Mouse (Mus musculus) MEL (cell line): ENCODE measurements around the gene Tsr1. TPM values are rescaled to one million over a fixed set of nuclear protein-coding genes. Genes with fewer than 3 reads are reported as not detected.

Source experiments
- DNase-seq: peaks from one replicate; pipeline ENCODE4 v3.0.0; 2011; ENCODE audit warnings: low read depth, low spot score
- H3K27ac ChIP-seq: 2 replicates; pipeline ENCODE4 v1.5.1; 2012; ENCODE audit warnings: low read depth, mild to moderate bottlenecking, control low read depth, low read length, moderate library complexity; ENCODE audit not compliant: control insufficient read depth
- H3K27me3 ChIP-seq, 2 experiments: fragments of 150-350 bp in 1 of 2; sonication (generic) in 1 of 2; 2 replicates each; pipeline ENCODE4 v1.6.1; 2012; ENCODE audit warnings: low read length in 2 of 2, mild to moderate bottlenecking in 2 of 2, improper control_type of control experiment in 1 of 2, moderate library complexity in 1 of 2; ENCODE audit not compliant: insufficient read depth in 2 of 2, control insufficient read depth in 1 of 2
- H3K36me3 ChIP-seq, 2 experiments: 2 replicates each; pipeline ENCODE4 v1.6.1; 2012 to 2014; ENCODE audit warnings: low read length in 2 of 2, improper control_type of control experiment in 1 of 2, inconsistent platforms in 1 of 2, mild to moderate bottlenecking in 1 of 2; ENCODE audit not compliant: insufficient read depth in 2 of 2, control insufficient read depth in 1 of 2
- H3K4me1 ChIP-seq, 2 experiments: fragments of 150-350 bp in 1 of 2; sonication (generic) in 1 of 2; 2 replicates each; pipeline ENCODE4 v1.6.1; 2012; ENCODE audit warnings: low read length in 2 of 2, improper control_type of control experiment in 1 of 2, mild to moderate bottlenecking in 1 of 2; ENCODE audit not compliant: insufficient read depth in 2 of 2, control insufficient read depth in 1 of 2
- H3K4me3 ChIP-seq, 2 experiments: fragments of 150-350 bp in 1 of 2; sonication (generic) in 1 of 2; 2 replicates each; pipeline ENCODE4 v1.5.1; 2012; ENCODE audit warnings: low read depth in 2 of 2, low read length in 2 of 2, mild to moderate bottlenecking in 2 of 2, moderate library complexity in 2 of 2, control low read depth in 1 of 2, improper control_type of control experiment in 1 of 2; ENCODE audit not compliant: control insufficient read depth in 1 of 2, insufficient read depth in 1 of 2
- H3K79me2 ChIP-seq: 2 replicates; pipeline ENCODE4 v1.6.1; 2012; ENCODE audit warnings: mild to moderate bottlenecking, low read length, moderate library complexity; ENCODE audit not compliant: control insufficient read depth, poor library complexity, insufficient read depth
- H3K9ac ChIP-seq: 2 replicates; pipeline ENCODE4 v1.6.1; 2012; ENCODE audit warnings: low read depth, mild to moderate bottlenecking, control low read depth, low read length, moderate library complexity; ENCODE audit not compliant: control insufficient read depth, poor library complexity, severe bottlenecking
- H3K9me3 ChIP-seq: fragments of 150-350 bp; sonication (generic); replicated peaks from 2 replicates; pipeline ENCODE4 v1.6.1; 2012; ENCODE audit warnings: mild to moderate bottlenecking, low read length, improper control_type of control experiment, moderate library complexity; ENCODE audit not compliant: insufficient read depth
- BHLHE40 ChIP-seq: IDR thresholded peaks from 2 replicates; pipeline ENCODE4 v1.6.1; 2012; ENCODE audit warnings: low read depth, mild to moderate bottlenecking, inconsistent platforms, low read length, improper control_type of control experiment, borderline replicate concordance
- CHD1 ChIP-seq: IDR thresholded peaks from 2 replicates; pipeline ENCODE4 v1.6.1; 2012; ENCODE audit warnings: low read depth, mild to moderate bottlenecking, inconsistent platforms, low read length, improper control_type of control experiment
- CHD2 ChIP-seq: IDR thresholded peaks from 2 replicates; pipeline ENCODE4 v1.6.1; 2011; ENCODE audit warnings: low read length, improper control_type of control experiment
- CTCF ChIP-seq, 3 experiments: IDR thresholded peaks in 2 of 3; conservative IDR thresholded peaks in 1 of 3; 2 replicates each; pipeline ENCODE4 v1.5.1; 2011 to 2012; ENCODE audit warnings: low read length in 3 of 3, low read depth in 2 of 3, mild to moderate bottlenecking in 2 of 3, improper control_type of control experiment in 1 of 3, inconsistent platforms in 1 of 3, mixed read lengths in 1 of 3, moderate library complexity in 1 of 3; ENCODE audit not compliant: control insufficient read depth in 1 of 3, insufficient read depth in 1 of 3, poor library complexity in 1 of 3, severe bottlenecking in 1 of 3
- E2F4 ChIP-seq: IDR thresholded peaks from 2 replicates; pipeline ENCODE4 v1.6.1; 2011; ENCODE audit warnings: low read depth, low read length, improper control_type of control experiment, borderline replicate concordance
- ELF1 ChIP-seq: IDR thresholded peaks from 2 replicates; pipeline ENCODE4 v1.6.1; 2014; ENCODE audit warnings: low read depth, mild to moderate bottlenecking, inconsistent platforms, low read length, improper control_type of control experiment, moderate library complexity
- EP300 ChIP-seq, 2 experiments: IDR thresholded peaks; 2 replicates each; pipeline ENCODE4 v1.6.1; 2011; ENCODE audit warnings: improper control_type of control experiment in 2 of 2, low read length in 2 of 2, low read depth in 1 of 2, mild to moderate bottlenecking in 1 of 2
- ETS1 ChIP-seq: IDR thresholded peaks from 2 replicates; pipeline ENCODE4 v1.6.1; 2012; ENCODE audit warnings: low read depth, mild to moderate bottlenecking, inconsistent platforms, low read length, improper control_type of control experiment, moderate library complexity
- GATA1 ChIP-seq: IDR thresholded peaks from 2 replicates; pipeline ENCODE4 v1.6.1; 2011; ENCODE audit warnings: low read depth, low read length, improper control_type of control experiment
- HCFC1 ChIP-seq: IDR thresholded peaks from 2 replicates; pipeline ENCODE4 v1.6.1; 2012; ENCODE audit warnings: low read depth, mild to moderate bottlenecking, inconsistent platforms, low read length, improper control_type of control experiment, moderate library complexity
- JUND ChIP-seq: IDR thresholded peaks from 2 replicates; pipeline ENCODE4 v1.6.1; 2011; ENCODE audit warnings: low read depth, mild to moderate bottlenecking, improper control_type of control experiment, low read length
- KAT2A ChIP-seq: conservative IDR thresholded peaks from 2 replicates; pipeline ENCODE4 v1.6.1; 2012; ENCODE audit warnings: low read depth, low read length, improper control_type of control experiment, inconsistent platforms
- MAX ChIP-seq: IDR thresholded peaks from 2 replicates; pipeline ENCODE4 v1.6.1; 2011; ENCODE audit warnings: low read length, improper control_type of control experiment
- MAZ ChIP-seq: IDR thresholded peaks from 2 replicates; pipeline ENCODE4 v1.6.1; 2012; ENCODE audit warnings: low read depth, mild to moderate bottlenecking, inconsistent platforms, low read length, improper control_type of control experiment
- MXI1 ChIP-seq: IDR thresholded peaks from 2 replicates; pipeline ENCODE4 v1.6.1; 2011; ENCODE audit warnings: mild to moderate bottlenecking, low read depth, low read length, improper control_type of control experiment
- MYC ChIP-seq: IDR thresholded peaks from 2 replicates; pipeline ENCODE4 v1.6.1; 2011; ENCODE audit warnings: low read depth, mild to moderate bottlenecking, low read length, improper control_type of control experiment, moderate library complexity
- NELFE ChIP-seq: IDR thresholded peaks from 2 replicates; pipeline ENCODE4 v1.6.1; 2011; ENCODE audit warnings: low read depth, low read length, improper control_type of control experiment
- NRF1 ChIP-seq: IDR thresholded peaks from 2 replicates; pipeline ENCODE4 v1.6.1; 2014; ENCODE audit warnings: low read depth, mild to moderate bottlenecking, inconsistent platforms, low read length, improper control_type of control experiment, moderate library complexity; ENCODE audit not compliant: poor library complexity, insufficient read depth, severe bottlenecking
- POLR2A ChIP-seq, 2 experiments: IDR thresholded peaks; 2 replicates each; pipeline ENCODE4 v1.6.1; 2011 to 2012; ENCODE audit warnings: low read length in 2 of 2, mild to moderate bottlenecking in 2 of 2, control low read depth in 1 of 2, improper control_type of control experiment in 1 of 2, low read depth in 1 of 2, moderate library complexity in 1 of 2; ENCODE audit not compliant: control insufficient read depth in 1 of 2, insufficient read depth in 1 of 2, poor library complexity in 1 of 2
- POLR2AphosphoS2 ChIP-seq: IDR thresholded peaks from 2 replicates; pipeline ENCODE4 v1.6.1; 2011; ENCODE audit warnings: low read length, improper control_type of control experiment
- POLR2AphosphoS5 ChIP-seq: IDR thresholded peaks from 2 replicates; pipeline ENCODE4 v1.6.1; 2012; ENCODE audit warnings: low read depth, borderline replicate concordance, mild to moderate bottlenecking, inconsistent platforms, low read length, moderate library complexity, mixed read lengths
- RAD21 ChIP-seq: IDR thresholded peaks from 2 replicates; pipeline ENCODE4 v1.6.1; 2011; ENCODE audit warnings: mild to moderate bottlenecking, low read depth, low read length, improper control_type of control experiment
- RCOR1 ChIP-seq: IDR thresholded peaks from 2 replicates; pipeline ENCODE4 v1.6.1; 2012; ENCODE audit warnings: low read depth, mild to moderate bottlenecking, inconsistent platforms, low read length, improper control_type of control experiment
- SIN3A ChIP-seq: IDR thresholded peaks from 2 replicates; pipeline ENCODE4 v1.6.1; 2012; ENCODE audit warnings: low read length, improper control_type of control experiment, inconsistent platforms
- TAL1 ChIP-seq: IDR thresholded peaks from 2 replicates; pipeline ENCODE4 v1.6.1; 2012; ENCODE audit warnings: mild to moderate bottlenecking, inconsistent platforms, low read length, moderate library complexity, mixed read lengths
- TBP ChIP-seq: IDR thresholded peaks from 2 replicates; pipeline ENCODE4 v1.8.0; 2011; ENCODE audit warnings: low read depth, low read length, improper control_type of control experiment
- TCF12 ChIP-seq: IDR thresholded peaks from 2 replicates; pipeline ENCODE4 v1.6.1; 2014; ENCODE audit warnings: low read depth, mild to moderate bottlenecking, inconsistent platforms, low read length, improper control_type of control experiment, moderate library complexity
- UBTF ChIP-seq: IDR thresholded peaks from 2 replicates; pipeline ENCODE4 v1.6.1; 2012; ENCODE audit warnings: low read depth, mild to moderate bottlenecking, inconsistent platforms, low read length, improper control_type of control experiment, moderate library complexity, borderline replicate concordance; ENCODE audit not compliant: insufficient read depth
- USF1 ChIP-seq: IDR thresholded peaks from 2 replicates; pipeline ENCODE4 v1.6.1; 2014; ENCODE audit warnings: low read depth, mild to moderate bottlenecking, inconsistent platforms, low read length, improper control_type of control experiment, moderate library complexity
- USF2 ChIP-seq, 2 experiments: IDR thresholded peaks; 2 replicates each; pipeline ENCODE4 v1.6.1; 2011 to 2012; ENCODE audit warnings: improper control_type of control experiment in 2 of 2, low read length in 2 of 2, borderline replicate concordance in 1 of 2, inconsistent platforms in 1 of 2, low read depth in 1 of 2, mild to moderate bottlenecking in 1 of 2; ENCODE audit not compliant: insufficient read depth in 1 of 2
- ZC3H11A ChIP-seq: IDR thresholded peaks from 2 replicates; pipeline ENCODE4 v1.6.1; 2012; ENCODE audit warnings: low read depth, mild to moderate bottlenecking, inconsistent platforms, low read length, improper control_type of control experiment
- ZMIZ1 ChIP-seq: IDR thresholded peaks from 2 replicates; pipeline ENCODE4 v1.6.1; 2012; ENCODE audit warnings: low read depth, mild to moderate bottlenecking, inconsistent platforms, low read length, improper control_type of control experiment, moderate library complexity
- polyA plus RNA-seq, 2 experiments: library from polyadenylated mRNA; stranded (reverse) in 1 of 2; unstranded in 1 of 2; fragments of >175 nt in 1 of 2; fragments of >200 nt in 1 of 2; gene quantifications; 2 replicates each; pipeline versions ENCODE4 v1.2.1 to v1.2.4; 2012; ENCODE audit warnings: low replicate concordance in 2 of 2, low read depth in 1 of 2; ENCODE audit not compliant: insufficient read length in 2 of 2, insufficient read depth in 1 of 2, missing spikeins in 1 of 2
- total RNA-seq: library from RNA; depleted of rRNA; stranded (reverse); fragments of 300-350 nt; gene quantifications from 2 replicates; pipeline ENCODE4 v1.2.3, GENCODE M21; 2012; rRNA removed

Gene Tsr1
- 165 and 178 TPM in 2 replicates for total RNA-seq
- polyA plus RNA-seq, result 100 to 1,000 TPM; 123 to 129 TPM

DNA sequence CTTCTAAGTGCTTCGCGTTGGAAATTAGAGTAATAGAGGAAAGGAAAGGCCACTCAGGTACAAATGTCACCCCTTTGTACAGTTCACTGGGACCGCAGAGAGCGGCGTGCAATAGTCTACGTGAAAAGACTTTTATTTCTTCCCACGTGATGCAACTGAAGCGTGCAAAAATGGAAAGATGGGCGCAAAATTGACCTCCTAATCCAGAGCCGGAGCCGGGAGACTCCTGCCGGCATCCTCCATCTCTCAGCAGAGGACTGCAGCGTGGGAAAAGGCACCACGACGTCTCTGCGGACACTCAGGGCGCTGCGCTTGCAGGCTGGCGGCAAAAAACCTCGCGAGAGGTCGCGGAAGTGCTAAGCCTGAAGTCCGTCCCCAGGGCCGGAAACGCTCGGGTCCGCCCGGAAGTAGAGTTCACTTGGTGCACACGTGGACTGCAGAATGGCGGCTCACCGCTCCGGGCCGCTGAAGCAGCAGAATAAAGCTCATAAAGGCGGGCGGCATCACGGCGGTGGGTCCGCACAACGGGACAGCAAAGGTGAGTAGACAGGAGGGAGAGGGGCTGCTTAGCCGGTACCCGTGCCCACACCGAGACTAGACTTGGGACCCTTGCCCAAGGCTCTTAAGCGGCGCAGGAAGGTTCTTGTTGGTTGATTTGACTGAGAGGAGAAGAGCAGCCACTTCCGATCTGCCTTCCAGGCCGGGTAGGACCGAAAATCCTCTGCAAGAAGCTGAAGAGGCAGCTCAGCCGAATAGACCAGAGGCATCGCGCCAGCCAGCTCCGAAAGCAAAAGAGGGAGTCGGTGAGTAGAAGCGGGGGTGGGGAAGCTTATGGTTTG is at the start of gene Tsr1:
Tsr1 (plus strand) TSS at position 394 of the 839 bp plus-strand sequence.
- Histone ChIP-seq H3K27ac (peak within 1 kb of the TSS; percentile 86), H3K79me2 (peaks cover 58% of the 10 kb centered on the region), H3K4me1 (peaks cover 6 to 18% of the 10 kb centered on the region in 2 experiments), H3K9me3 (no peaks in the 10 kb centered on the region), H3K4me3 (peak within 1 kb of the TSS; percentile 80 to 86), H3K9ac (peak within 1 kb of the TSS; percentile 86), H3K27me3 (no peaks in the 10 kb centered on the region), H3K36me3 (peaks cover 32 to 34% of the 10 kb centered on the region in 2 experiments)
- peak; percentile 90 for TF ChIP-seq CHD2
- peak; percentile 94 for TF ChIP-seq NELFE
- no peak for TF ChIP-seq TAL1
- peak; percentile 22; the same call in 1 of the 2 replicates for TF ChIP-seq CHD1
- no peak for TF ChIP-seq MAZ
- peak; percentile 40; the same call in 1 of the 2 replicates for TF ChIP-seq ETS1
- peak; percentile 96 for TF ChIP-seq ELF1
- no peak for TF ChIP-seq BHLHE40
- peak; percentile 98 for TF ChIP-seq MXI1
- no peak for TF ChIP-seq USF2 (IDR thresholded peaks at IDR 0.05; ENCODE audit: borderline replicate concordance in 1 of 2, insufficient read depth in 1 of 2, low read depth in 1 of 2, low read length in 2 of 2)
- TF ChIP-seq NRF1, result 0 out of 2 replicates have a peak, but pooled peaks have one; percentile 15
- TF ChIP-seq RCOR1, result no peak
- no peak for TF ChIP-seq JUND
- TF ChIP-seq POLR2AphosphoS5, result peak; percentile 37; the same call in 1 of the 2 replicates
- TF ChIP-seq UBTF, result no peak
- TF ChIP-seq RAD21, result no peak
- peak; percentile 87 for TF ChIP-seq HCFC1
- peak; percentile 69; the same call in 1 of the 2 replicates for TF ChIP-seq ZMIZ1
- TF ChIP-seq POLR2AphosphoS2, result peak; percentile 87
- peak; percentile 99 for TF ChIP-seq MYC
- TF ChIP-seq MAX, result peak; percentile 99
- no peak for TF ChIP-seq GATA1
- peak; percentile 91 for TF ChIP-seq TBP
- peak; percentile 64; the same call in 1 of the 2 replicates for TF ChIP-seq USF1
- peak; percentile 85 for TF ChIP-seq TCF12
- TF ChIP-seq E2F4, result peak; percentile 45; the same call in 1 of the 2 replicates
- TF ChIP-seq POLR2A (IDR thresholded peaks at IDR 0.05; ENCODE audit: control insufficient read depth in 1 of 2, insufficient read depth in 1 of 2, low read depth in 1 of 2, low read length in 2 of 2, poor library complexity in 1 of 2), result peak; percentile 81 to 90
- peak; percentile 54; the same call in 1 of the 2 replicates for TF ChIP-seq KAT2A
- no peak for TF ChIP-seq EP300 (IDR thresholded peaks at IDR 0.05; ENCODE audit: low read depth in 1 of 2, low read length in 2 of 2)
- TF ChIP-seq CTCF (IDR thresholded peaks at IDR 0.05 in 2 of 3, conservative IDR thresholded peaks at IDR 0.05 in 1 of 3; ENCODE audit: control insufficient read depth in 1 of 3, insufficient read depth in 1 of 3, low read depth in 2 of 3, low read length in 3 of 3, poor library complexity in 1 of 3, severe bottlenecking in 1 of 3), result no peak
- TF ChIP-seq SIN3A, result peak; percentile 96
- no peak for TF ChIP-seq ZC3H11A
- DNase-seq, result peak; percentile 99
